Mouse (Mus musculus) liver, embryonic 14.5 days (tissue): Measurements from ENCODE around the gene Dpf3. TPM values are rescaled to one million over a fixed set of nuclear protein-coding genes. Genes with fewer than 3 reads are reported as not detected.
A peak's percentile ranks its signal among the peaks of the same experiment; 100 is the strongest.

Experiments used
- ATAC-seq: fragments of 200-750 bp; cut with Nextera tagmentation; 2 replicates; pipeline ENCODE4 v1.8.0; 2017; ENCODE audit warnings: moderate number of reproducible peaks, mild to moderate bottlenecking, moderate library complexity; ENCODE audit not compliant: insufficient read depth
- DNase-seq, 3 experiments: peaks; one replicate each; pipeline ENCODE4 v3.0.0-alpha.2; 2012 to 2013; ENCODE audit warnings: low read depth in 3 of 3, low spot score in 3 of 3
- H3K27ac ChIP-seq: fragments of 300-500 bp; sonication (generic); 2 replicates; pipeline ENCODE4 v1.5.1; 2014; ENCODE audit warnings: moderate library complexity, mild to moderate bottlenecking, control low read depth, inconsistent platforms
- H3K27me3 ChIP-seq: fragments of 300-500 bp; sonication (generic); 2 replicates; pipeline ENCODE4 v1.6.1; 2014; ENCODE audit warnings: mild to moderate bottlenecking, low read length, moderate library complexity; ENCODE audit not compliant: control insufficient read depth, insufficient read depth
- H3K36me3 ChIP-seq: fragments of 300-500 bp; sonication (generic); replicated peaks from 2 replicates; pipeline ENCODE4 v1.6.1; 2014; ENCODE audit warnings: low read depth; ENCODE audit not compliant: control insufficient read depth, insufficient read depth
- H3K4me1 ChIP-seq, 2 experiments: fragments of 200-500 bp in 1 of 2; fragments of 300-500 bp in 1 of 2; sonication (generic) in 1 of 2; replicated peaks; 2 replicates each; pipeline ENCODE4 v1.6.1; 2012 to 2014; ENCODE audit warnings: antibody characterized with exemption in 1 of 2, inconsistent platforms in 1 of 2, low read length in 1 of 2; ENCODE audit not compliant: control insufficient read depth in 2 of 2, insufficient read depth in 2 of 2
- H3K4me2 ChIP-seq: fragments of 300-500 bp; sonication (generic); 2 replicates; pipeline ENCODE4 v1.6.1; 2014; ENCODE audit warnings: low read depth, mild to moderate bottlenecking, control low read depth, moderate library complexity
- H3K4me3 ChIP-seq, 2 experiments: fragments of 200-500 bp in 1 of 2; fragments of 300-500 bp in 1 of 2; sonication (generic) in 1 of 2; 2 replicates each; pipeline ENCODE4 v1.5.1; 2012 to 2014; ENCODE audit warnings: low read depth in 2 of 2, low read length in 2 of 2, mild to moderate bottlenecking in 2 of 2, control low read depth in 1 of 2, inconsistent platforms in 1 of 2, moderate library complexity in 1 of 2; ENCODE audit not compliant: insufficient read depth in 1 of 2
- H3K9ac ChIP-seq: fragments of 300-500 bp; sonication (generic); replicated peaks from 2 replicates; pipeline ENCODE4 v1.6.1; 2014; ENCODE audit warnings: mild to moderate bottlenecking, control low read depth, moderate library complexity
- H3K9me3 ChIP-seq: fragments of 300-500 bp; sonication (generic); 2 replicates; pipeline ENCODE4 v1.6.1; 2016; ENCODE audit warnings: low read length, mixed read lengths; ENCODE audit not compliant: control insufficient read depth
- CTCF ChIP-seq: IDR thresholded peaks from 2 replicates; pipeline ENCODE4 v1.5.1; 2016; ENCODE audit warnings: antibody characterized with exemption, low read depth, control low read depth
- EP300 ChIP-seq: IDR thresholded peaks from 2 replicates; pipeline ENCODE4 v1.6.1; 2016; ENCODE audit warnings: antibody characterized with exemption, low read depth
- WGBS: fragments of 180-500 bp; shearing (Covaris S2); extraction: QIAGEN DNeasy Blood & Tissue Kit; methylation state at CpG from one replicate; pipeline ENCODE4 v1.1.7; 2014; ENCODE audit not compliant: insufficient replicate concordance; 5-methylcytosine and 5-hydroxymethylcytosine counted together
- polyA plus RNA-seq, 2 experiments: library from polyadenylated mRNA; depleted of rRNA in 1 of 2; stranded (reverse) in 1 of 2; unstranded in 1 of 2; fragments of >200 nt; fragmentation: Nextera tagmentation in 1 of 2; extraction: Ambion mirVana in 1 of 2; gene quantifications; 2 replicates each; pipeline versions ENCODE4 v1.2.1 to v1.2.3; 2012 to 2014

Dpf3 gene
- polyA plus RNA-seq, 2 experiments, result 3.7 to 4.8 TPM

DNA sequence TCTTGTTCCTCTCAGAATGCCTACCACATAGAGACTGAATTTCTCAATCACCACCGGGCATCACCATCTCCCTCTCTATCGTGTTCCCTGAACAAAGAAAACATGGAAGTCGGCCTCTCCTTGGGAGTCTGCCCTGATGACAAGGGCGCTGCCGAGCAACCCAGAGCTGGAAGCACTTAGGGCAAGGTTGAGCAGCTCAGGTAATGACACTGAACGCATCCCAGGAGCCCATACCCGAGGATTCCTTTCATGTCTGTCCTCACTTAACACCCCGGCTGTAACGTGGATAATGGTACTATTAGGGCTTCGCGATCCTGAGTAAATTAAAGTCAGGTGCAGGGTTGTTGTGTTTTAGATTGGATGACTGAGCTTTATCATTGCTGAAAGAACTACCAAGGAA is 176.9 kb downstream of the Dpf3 start:
- TF ChIP-seq CTCF (no peak), EP300 (no peak)
- no peak for DNase-seq
- 78% methylated on average over 11 of the region's 11 CpGs for WGBS
- Histone ChIP-seq H3K4me2 (no peak overlapping the region), H3K9me3 (no peaks in the 10 kb centered on the region), H3K9ac (no peak overlapping the region), H3K4me1 (peaks cover 18 to 22% of the 10 kb centered on the region in 2 experiments), H3K27ac (no peak overlapping the region), H3K36me3 (no peaks in the 10 kb centered on the region), H3K27me3 (no peaks in the 10 kb centered on the region), H3K4me3 (no peak overlapping the region)
- no peak for ATAC-seq

DNA sequence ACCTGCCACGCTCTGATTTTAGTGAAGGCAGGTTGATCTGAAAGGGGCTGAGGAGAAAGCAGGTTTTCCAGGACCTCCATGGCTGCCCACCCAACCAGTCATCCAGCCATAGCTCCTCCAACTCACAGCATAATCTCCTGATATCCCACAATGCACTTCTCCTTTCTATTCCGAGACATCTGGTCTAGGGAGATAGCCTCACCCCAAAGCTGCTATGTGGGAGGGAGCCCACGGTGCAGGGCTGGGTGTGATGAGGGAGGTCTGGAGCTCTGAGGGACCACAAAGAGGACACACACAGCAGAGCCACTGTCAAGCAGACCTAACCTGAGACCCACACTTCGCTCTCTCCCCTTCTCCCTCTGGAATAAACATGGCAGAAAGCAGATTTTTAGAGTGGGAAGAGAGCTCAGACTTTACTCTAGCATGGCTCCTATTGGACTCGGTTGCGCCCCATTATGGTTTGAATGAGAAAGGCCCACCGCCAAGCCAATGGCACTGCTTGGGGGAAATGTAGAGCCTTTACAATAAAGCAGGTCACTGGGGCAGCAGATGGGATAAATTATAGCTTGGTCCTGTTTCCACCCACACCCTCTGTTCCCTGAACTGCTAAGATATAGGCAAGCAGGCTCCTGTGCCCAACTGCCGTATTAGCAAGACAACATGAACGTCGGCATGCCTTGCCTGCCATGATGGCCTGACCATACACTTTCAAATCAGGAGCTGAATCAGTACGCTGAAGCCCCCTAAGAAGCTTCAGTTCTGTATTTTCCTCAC is 178.3 kb downstream of the Dpf3 start:
- H3K36me3 ChIP-seq, result no peaks in the 10 kb centered on the region
- H3K4me2 ChIP-seq, result peak overlapping the region; percentile 66
- H3K4me1 ChIP-seq, result peaks cover 18 to 22% of the 10 kb centered on the region in 2 experiments
- ATAC-seq (peak; percentile 97), DNase-seq (peak; percentile 78 to 80 (median 79))
- H3K27ac ChIP-seq, result peak overlapping the region; percentile 74
- H3K27me3 ChIP-seq, result no peaks in the 10 kb centered on the region
- peak overlapping the region; percentile 51 for H3K9ac ChIP-seq
- H3K9me3 ChIP-seq, result no peaks in the 10 kb centered on the region
- H3K4me3 ChIP-seq, result peak overlapping the region in 1 of 2 experiments; percentile 3; a peak in 2 of 4 replicates
- WGBS, result 65% methylated on average over 11 of the region's 11 CpGs
- peak; percentile 81 for TF ChIP-seq EP300
- TF ChIP-seq CTCF, result no peak

GRCm38 (mm10) chr12:83308627-83309026 is 178.9 kb downstream of the Dpf3 start:
- TF ChIP-seq CTCF, result no peak
- no peak for TF ChIP-seq EP300
- no peaks in the 10 kb centered on the region for H3K9me3 ChIP-seq
- 43% methylated on average over 4 of the region's 4 CpGs for WGBS
- peak; percentile 83 for ATAC-seq
- H3K4me1 ChIP-seq, result peaks cover 18 to 22% of the 10 kb centered on the region in 2 experiments
- H3K4me2 ChIP-seq, result peak overlapping the region; percentile 66
- H3K27me3 ChIP-seq, result no peaks in the 10 kb centered on the region
- H3K4me3 ChIP-seq, result peak overlapping the region in 1 of 2 experiments; percentile 3; a peak in 2 of 4 replicates
- no peaks in the 10 kb centered on the region for H3K36me3 ChIP-seq
- H3K9ac ChIP-seq, result peak overlapping the region; percentile 51
- H3K27ac ChIP-seq, result peak overlapping the region; percentile 74
- DNase-seq, result peak; percentile 32 to 34 (median 34)

DNA sequence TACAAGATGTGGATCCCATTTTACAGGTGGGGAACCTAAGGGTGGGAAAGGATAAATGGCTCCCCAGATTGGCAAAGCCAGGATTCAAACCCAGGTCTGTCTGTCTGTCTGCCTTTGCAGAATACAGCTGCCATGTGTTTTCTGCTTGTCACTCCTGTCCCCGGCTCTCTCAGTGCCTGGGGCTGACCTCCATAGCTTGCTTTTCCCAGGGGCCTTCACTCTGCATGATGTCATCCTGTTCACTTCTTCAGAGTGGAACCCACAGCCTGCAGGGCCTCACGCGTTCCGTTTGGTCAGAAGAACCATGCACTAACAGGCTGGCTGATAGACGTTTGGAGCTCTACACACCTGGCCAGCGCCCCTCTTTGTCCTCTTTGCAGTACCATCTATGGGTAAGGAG is 184.3 kb downstream of the Dpf3 start:
- no peak overlapping the region for H3K4me2 ChIP-seq
- H3K9me3 ChIP-seq, result no peaks in the 10 kb centered on the region
- peaks cover 3% of the 10 kb centered on the region in 2 experiments for H3K4me1 ChIP-seq
- ATAC-seq (no peak), DNase-seq (no peak)
- TF ChIP-seq EP300 (no peak), CTCF (no peak)
- no peaks in the 10 kb centered on the region for H3K27me3 ChIP-seq
- no peak overlapping the region for H3K9ac ChIP-seq
- no peaks in the 10 kb centered on the region for H3K36me3 ChIP-seq
- H3K4me3 ChIP-seq, result no peak overlapping the region
- 60% methylated on average over 6 of the region's 6 CpGs for WGBS
- no peak overlapping the region for H3K27ac ChIP-seq

DNA sequence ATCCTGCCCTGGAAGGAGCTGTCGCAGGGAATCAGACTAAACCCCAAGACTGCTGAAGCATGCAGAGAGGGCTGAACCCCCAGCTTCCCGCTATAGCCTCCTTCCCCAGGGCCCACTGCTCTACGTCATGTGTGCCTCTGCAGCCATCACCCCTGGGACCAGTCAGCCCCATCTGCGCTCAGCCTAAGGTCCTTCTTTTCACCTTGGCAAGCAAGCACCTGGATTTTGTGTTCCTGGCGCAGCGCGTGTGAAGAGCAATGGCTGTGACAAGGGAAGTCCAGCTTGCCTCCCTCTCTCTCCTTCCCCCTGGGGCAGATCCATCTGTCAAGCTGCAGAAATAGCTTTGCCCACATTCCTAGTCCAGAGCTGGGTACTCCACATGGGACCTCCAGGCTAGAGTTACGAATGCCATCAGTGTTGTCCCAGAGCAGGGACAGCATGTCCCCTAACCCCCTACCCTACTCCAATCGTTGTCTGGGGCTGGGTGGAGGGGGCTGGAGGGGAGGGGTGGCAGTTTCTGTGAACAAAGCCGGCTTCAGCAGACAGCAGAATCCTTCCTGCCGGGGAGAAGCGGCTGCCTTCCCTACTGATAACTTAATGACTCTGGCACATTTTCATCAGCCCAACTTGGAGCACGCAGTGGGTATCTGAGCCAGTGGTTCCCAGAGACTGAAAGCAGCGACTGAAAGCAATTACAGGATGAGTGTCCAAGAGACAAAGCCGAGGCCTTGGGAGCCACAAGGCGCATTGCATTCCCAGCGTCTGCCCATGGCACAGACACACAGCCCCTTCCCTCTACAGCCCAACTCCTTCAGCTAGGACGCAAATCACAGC is 185.0 kb downstream of the Dpf3 start:
- TF ChIP-seq EP300 (no peak), CTCF (no peak)
- no peak overlapping the region for H3K9ac ChIP-seq
- no peak for ATAC-seq
- H3K4me2 ChIP-seq, result no peak overlapping the region
- H3K27me3 ChIP-seq, result no peaks in the 10 kb centered on the region
- no peak for DNase-seq
- H3K4me3 ChIP-seq, result no peak overlapping the region
- no peak overlapping the region for H3K27ac ChIP-seq
- H3K36me3 ChIP-seq, result no peaks in the 10 kb centered on the region
- no peaks in the 10 kb centered on the region for H3K9me3 ChIP-seq
- WGBS, result 55% methylated on average over 18 of the region's 18 CpGs
- H3K4me1 ChIP-seq, result no peaks in the 10 kb centered on the region
